Mouse (Mus musculus) MEL (cell line): ENCODE results near the gene Yipf4. TPM values are rescaled to one million over a fixed set of nuclear protein-coding genes. Genes with fewer than 3 reads are reported as not detected.

Experiments
- DNase-seq: peaks from one replicate; pipeline ENCODE4 v3.0.0; 2011; ENCODE audit warnings: low read depth, low spot score
- H3K27ac ChIP-seq: 2 replicates; pipeline ENCODE4 v1.5.1; 2012; ENCODE audit warnings: low read depth, mild to moderate bottlenecking, control low read depth, low read length, moderate library complexity; ENCODE audit not compliant: control insufficient read depth
- H3K27me3 ChIP-seq, 2 experiments: fragments of 150-350 bp in 1 of 2; sonication (generic) in 1 of 2; 2 replicates each; pipeline ENCODE4 v1.6.1; 2012; ENCODE audit warnings: low read length in 2 of 2, mild to moderate bottlenecking in 2 of 2, improper control_type of control experiment in 1 of 2, moderate library complexity in 1 of 2; ENCODE audit not compliant: insufficient read depth in 2 of 2, control insufficient read depth in 1 of 2
- H3K36me3 ChIP-seq, 2 experiments: 2 replicates each; pipeline ENCODE4 v1.6.1; 2012 to 2014; ENCODE audit warnings: low read length in 2 of 2, improper control_type of control experiment in 1 of 2, inconsistent platforms in 1 of 2, mild to moderate bottlenecking in 1 of 2; ENCODE audit not compliant: insufficient read depth in 2 of 2, control insufficient read depth in 1 of 2
- H3K4me1 ChIP-seq, 2 experiments: fragments of 150-350 bp in 1 of 2; sonication (generic) in 1 of 2; 2 replicates each; pipeline ENCODE4 v1.6.1; 2012; ENCODE audit warnings: low read length in 2 of 2, improper control_type of control experiment in 1 of 2, mild to moderate bottlenecking in 1 of 2; ENCODE audit not compliant: insufficient read depth in 2 of 2, control insufficient read depth in 1 of 2
- H3K4me3 ChIP-seq, 2 experiments: fragments of 150-350 bp in 1 of 2; sonication (generic) in 1 of 2; 2 replicates each; pipeline ENCODE4 v1.5.1; 2012; ENCODE audit warnings: low read depth in 2 of 2, low read length in 2 of 2, mild to moderate bottlenecking in 2 of 2, moderate library complexity in 2 of 2, control low read depth in 1 of 2, improper control_type of control experiment in 1 of 2; ENCODE audit not compliant: control insufficient read depth in 1 of 2, insufficient read depth in 1 of 2
- H3K79me2 ChIP-seq: 2 replicates; pipeline ENCODE4 v1.6.1; 2012; ENCODE audit warnings: mild to moderate bottlenecking, low read length, moderate library complexity; ENCODE audit not compliant: control insufficient read depth, poor library complexity, insufficient read depth
- H3K9ac ChIP-seq: 2 replicates; pipeline ENCODE4 v1.6.1; 2012; ENCODE audit warnings: low read depth, mild to moderate bottlenecking, control low read depth, low read length, moderate library complexity; ENCODE audit not compliant: control insufficient read depth, poor library complexity, severe bottlenecking
- H3K9me3 ChIP-seq: fragments of 150-350 bp; sonication (generic); replicated peaks from 2 replicates; pipeline ENCODE4 v1.6.1; 2012; ENCODE audit warnings: mild to moderate bottlenecking, low read length, improper control_type of control experiment, moderate library complexity; ENCODE audit not compliant: insufficient read depth
- CHD2 ChIP-seq: IDR thresholded peaks from 2 replicates; pipeline ENCODE4 v1.6.1; 2011; ENCODE audit warnings: low read length, improper control_type of control experiment
- E2F4 ChIP-seq: IDR thresholded peaks from 2 replicates; pipeline ENCODE4 v1.6.1; 2011; ENCODE audit warnings: low read depth, low read length, improper control_type of control experiment, borderline replicate concordance
- ELF1 ChIP-seq: IDR thresholded peaks from 2 replicates; pipeline ENCODE4 v1.6.1; 2014; ENCODE audit warnings: low read depth, mild to moderate bottlenecking, inconsistent platforms, low read length, improper control_type of control experiment, moderate library complexity
- GABPA ChIP-seq: IDR thresholded peaks from 2 replicates; pipeline ENCODE4 v1.6.1; 2012; ENCODE audit warnings: low read depth, mild to moderate bottlenecking, inconsistent platforms, low read length, improper control_type of control experiment, moderate library complexity
- MAX ChIP-seq: IDR thresholded peaks from 2 replicates; pipeline ENCODE4 v1.6.1; 2011; ENCODE audit warnings: low read length, improper control_type of control experiment
- MAZ ChIP-seq: IDR thresholded peaks from 2 replicates; pipeline ENCODE4 v1.6.1; 2012; ENCODE audit warnings: low read depth, mild to moderate bottlenecking, inconsistent platforms, low read length, improper control_type of control experiment
- MEF2A ChIP-seq: IDR thresholded peaks from 2 replicates; pipeline ENCODE4 v1.6.1; 2014; ENCODE audit warnings: low read depth, mild to moderate bottlenecking, inconsistent platforms, low read length, improper control_type of control experiment; ENCODE audit not compliant: poor library complexity, insufficient replicate concordance, severe bottlenecking; ENCODE audit errors: extremely low read depth
- MXI1 ChIP-seq: IDR thresholded peaks from 2 replicates; pipeline ENCODE4 v1.6.1; 2011; ENCODE audit warnings: mild to moderate bottlenecking, low read depth, low read length, improper control_type of control experiment
- MYB ChIP-seq: IDR thresholded peaks from 2 replicates; pipeline ENCODE4 v1.6.1; 2011; ENCODE audit warnings: mild to moderate bottlenecking, low read depth, low read length, improper control_type of control experiment
- MYC ChIP-seq: IDR thresholded peaks from 2 replicates; pipeline ENCODE4 v1.6.1; 2011; ENCODE audit warnings: low read depth, mild to moderate bottlenecking, low read length, improper control_type of control experiment, moderate library complexity
- NELFE ChIP-seq: IDR thresholded peaks from 2 replicates; pipeline ENCODE4 v1.6.1; 2011; ENCODE audit warnings: low read depth, low read length, improper control_type of control experiment
- NRF1 ChIP-seq: IDR thresholded peaks from 2 replicates; pipeline ENCODE4 v1.6.1; 2014; ENCODE audit warnings: low read depth, mild to moderate bottlenecking, inconsistent platforms, low read length, improper control_type of control experiment, moderate library complexity; ENCODE audit not compliant: poor library complexity, insufficient read depth, severe bottlenecking
- POLR2AphosphoS5 ChIP-seq: IDR thresholded peaks from 2 replicates; pipeline ENCODE4 v1.6.1; 2012; ENCODE audit warnings: low read depth, borderline replicate concordance, mild to moderate bottlenecking, inconsistent platforms, low read length, moderate library complexity, mixed read lengths
- RAD21 ChIP-seq: IDR thresholded peaks from 2 replicates; pipeline ENCODE4 v1.6.1; 2011; ENCODE audit warnings: mild to moderate bottlenecking, low read depth, low read length, improper control_type of control experiment
- RCOR1 ChIP-seq: IDR thresholded peaks from 2 replicates; pipeline ENCODE4 v1.6.1; 2012; ENCODE audit warnings: low read depth, mild to moderate bottlenecking, inconsistent platforms, low read length, improper control_type of control experiment
- SIN3A ChIP-seq: IDR thresholded peaks from 2 replicates; pipeline ENCODE4 v1.6.1; 2012; ENCODE audit warnings: low read length, improper control_type of control experiment, inconsistent platforms
- SMC3 ChIP-seq: IDR thresholded peaks from 2 replicates; pipeline ENCODE4 v1.6.1; 2011; ENCODE audit warnings: low read depth, low read length, improper control_type of control experiment
- TAL1 ChIP-seq: IDR thresholded peaks from 2 replicates; pipeline ENCODE4 v1.6.1; 2012; ENCODE audit warnings: mild to moderate bottlenecking, inconsistent platforms, low read length, moderate library complexity, mixed read lengths
- TBP ChIP-seq: IDR thresholded peaks from 2 replicates; pipeline ENCODE4 v1.8.0; 2011; ENCODE audit warnings: low read depth, low read length, improper control_type of control experiment
- USF2 ChIP-seq, 2 experiments: IDR thresholded peaks; 2 replicates each; pipeline ENCODE4 v1.6.1; 2011 to 2012; ENCODE audit warnings: improper control_type of control experiment in 2 of 2, low read length in 2 of 2, borderline replicate concordance in 1 of 2, inconsistent platforms in 1 of 2, low read depth in 1 of 2, mild to moderate bottlenecking in 1 of 2; ENCODE audit not compliant: insufficient read depth in 1 of 2
- ZC3H11A ChIP-seq: IDR thresholded peaks from 2 replicates; pipeline ENCODE4 v1.6.1; 2012; ENCODE audit warnings: low read depth, mild to moderate bottlenecking, inconsistent platforms, low read length, improper control_type of control experiment
- polyA plus RNA-seq, 2 experiments: library from polyadenylated mRNA; stranded (reverse) in 1 of 2; unstranded in 1 of 2; fragments of >175 nt in 1 of 2; fragments of >200 nt in 1 of 2; gene quantifications; 2 replicates each; pipeline versions ENCODE4 v1.2.1 to v1.2.4; 2012; ENCODE audit warnings: low replicate concordance in 2 of 2, low read depth in 1 of 2; ENCODE audit not compliant: insufficient read length in 2 of 2, insufficient read depth in 1 of 2, missing spikeins in 1 of 2
- total RNA-seq: library from RNA; depleted of rRNA; stranded (reverse); fragments of 300-350 nt; gene quantifications from 2 replicates; pipeline ENCODE4 v1.2.3, GENCODE M21; 2012

The Yipf4 gene
- total and polyA plus RNA-seq, 3 experiments, result 24.3 to 31.7 TPM; not detected in 1

DNA sequence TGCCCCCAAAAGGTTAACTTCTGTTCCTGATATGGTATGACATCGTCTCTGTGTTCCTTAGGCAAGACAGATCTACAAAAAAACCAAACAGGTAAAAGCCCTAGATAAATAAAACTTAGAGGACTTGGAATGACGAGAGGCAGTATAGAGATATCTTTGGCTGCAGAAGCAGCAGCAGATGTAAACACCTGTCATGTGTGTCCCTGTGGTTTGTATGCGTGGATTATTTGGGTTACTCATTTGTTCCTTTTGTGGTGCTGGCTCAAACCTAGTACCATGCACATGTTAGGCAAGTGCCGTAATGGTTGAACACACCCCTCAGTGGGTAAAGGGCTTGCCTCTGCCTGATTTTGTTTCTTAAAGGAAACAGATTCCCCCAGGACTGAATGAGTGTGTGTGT, 10.9 kb downstream of the Yipf4 start:
- H3K36me3 ChIP-seq, result peaks cover 0 to 3% of the 10 kb centered on the region in 2 experiments; a peak in 2 of 4 replicates
- H3K4me3 ChIP-seq, result no peak overlapping the region
- H3K9me3 ChIP-seq, result no peaks in the 10 kb centered on the region
- H3K9ac ChIP-seq, result no peak overlapping the region
- H3K27ac ChIP-seq, result no peak overlapping the region
- H3K27me3 ChIP-seq, result no peaks in the 10 kb centered on the region
- no peak for TF ChIP-seq CHD2
- TF ChIP-seq MYB, result no peak
- no peak for TF ChIP-seq ELF1
- no peak for TF ChIP-seq SIN3A
- TF ChIP-seq E2F4, result no peak
- TF ChIP-seq ZC3H11A, result no peak
- no peak for TF ChIP-seq NRF1
- no peak for TF ChIP-seq NELFE
- TF ChIP-seq MXI1, result no peak
- DNase-seq, result no peak
- no peaks in the 10 kb centered on the region for H3K4me1 ChIP-seq
- no peaks in the 10 kb centered on the region for H3K79me2 ChIP-seq

DNA sequence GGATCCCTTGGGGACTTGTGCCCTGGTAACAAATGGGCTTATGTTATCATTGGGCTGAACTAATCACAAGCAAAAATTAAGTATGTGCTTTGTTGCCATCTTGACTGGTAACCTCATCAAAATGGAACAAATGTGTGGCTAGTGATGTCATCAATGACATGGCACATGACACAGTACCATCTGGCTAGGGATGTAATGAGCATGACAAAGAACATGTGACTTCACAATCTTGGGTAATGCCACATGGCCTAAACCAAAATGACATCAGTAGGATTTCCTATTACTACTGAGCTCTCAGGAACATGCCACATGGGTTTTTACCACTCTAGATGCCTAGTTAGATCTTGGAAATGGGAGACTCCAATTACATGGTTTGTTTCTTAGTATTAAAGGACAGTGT, 11.8 kb downstream of the Yipf4 start:
- Histone ChIP-seq H3K27me3 (no peaks in the 10 kb centered on the region), H3K79me2 (no peaks in the 10 kb centered on the region), H3K9ac (no peak overlapping the region), H3K27ac (no peak overlapping the region), H3K9me3 (no peaks in the 10 kb centered on the region), H3K4me1 (no peaks in the 10 kb centered on the region), H3K4me3 (no peak overlapping the region), H3K36me3 (peaks cover 0 to 3% of the 10 kb centered on the region in 2 experiments; a peak in 2 of 4 replicates)
- no peak for DNase-seq
- TF ChIP-seq MEF2A (no peak), RAD21 (no peak), TAL1 (no peak), CHD2 (no peak), USF2 (IDR thresholded peaks at IDR 0.05; ENCODE audit: borderline replicate concordance in 1 of 2, insufficient read depth in 1 of 2, low read depth in 1 of 2, low read length in 2 of 2) (no peak), RCOR1 (no peak), MAZ (no peak), GABPA (no peak), POLR2AphosphoS5 (no peak), MYC (no peak), MAX (no peak), E2F4 (no peak), SMC3 (no peak), TBP (no peak)
